Mouse (Mus musculus) left cerebral cortex, adult 8-10 months (tissue): ENCODE data around the gene Cfap206. TPM values are rescaled to one million over a fixed set of nuclear protein-coding genes. Genes with fewer than 3 reads are reported as not detected.
A peak's percentile ranks its signal among the peaks of the same experiment; 100 is the strongest.

Source experiments
- DNase-seq, 2 experiments: peaks; one replicate each; pipeline ENCODE4 v3.0.0; 2022; ENCODE audit warnings: low spot score in 2 of 2
- total RNA-seq, 4 experiments: library from RNA; stranded (reverse); gene quantifications; 2 replicates each; pipeline ENCODE4 v1.2.4; 2022

The Cfap206 gene
- total RNA-seq, 4 experiments from 2014 or later, result 1.4 to 2.6 (median 1.7) TPM

GRCm38 (mm10) chr4:34673721-34674120, 56.3 kb downstream of the Cfap206 start:
- no peak for DNase-seq

GRCm38 (mm10) chr4:34667923-34668322, 62.1 kb downstream of the Cfap206 start:
- DNase-seq, result no peak

GRCm38 (mm10) chr4:34661927-34662326, 68.1 kb downstream of the Cfap206 start:
- peak; percentile 21 to 66 for DNase-seq

- DNase-seq, result no peak
Observed at GRCm38 (mm10) chr4:34661514-34661913, 68.5 kb downstream of the Cfap206 start.

GRCm38 (mm10) chr4:34659012-34659411, 71.0 kb downstream of the Cfap206 start:
- no peak for DNase-seq

GRCm38 (mm10) chr4:34656101-34656500, 73.9 kb downstream of the Cfap206 start:
- DNase-seq, result no peak

GRCm38 (mm10) chr4:34653179-34653578, 76.8 kb downstream of the Cfap206 start:
- DNase-seq, result no peak

- DNase-seq, result no peak
Observed at GRCm38 (mm10) chr4:34644779-34645178, 85.2 kb downstream of the Cfap206 start.

GRCm38 (mm10) chr4:34640731-34641130, 89.3 kb downstream of the Cfap206 start:
- DNase-seq, result no peak

- no peak for DNase-seq
Observed at GRCm38 (mm10) chr4:34639745-34640364, 90.2 kb downstream of the Cfap206 start.

Other genes starting within 250 kb of the Cfap206 start
- 100 to 1,000 TPM in 2 of 4 experiments, 10 to 100 TPM in 2; 95.2 to 106 (median 99.5) TPM for gene Akirin2, start 179.3 kb downstream of the Cfap206 start, total RNA-seq
- 10 to 100 TPM; 50.4 to 54.8 (median 53.0) TPM for gene Orc3, start 115.3 kb downstream of the Cfap206 start, total RNA-seq
- 10 to 100 TPM; 31.8 to 37.2 (median 35.3) TPM for gene Rars2, start 115.2 kb downstream of the Cfap206 start, total RNA-seq
- 10 to 100 TPM; 20.6 to 23.8 (median 21.5) TPM for gene Slc35a1, start 42.8 kb downstream of the Cfap206 start, total RNA-seq
- under 1 TPM in 3 of 4 experiments, not detected in 1; 0.25 to 0.38 (median 0.28) TPM for gene Gm136, start 26.1 kb upstream of the Cfap206 start, total RNA-seq
- gene Smim8, start 48.2 kb upstream of the Cfap206 start, total RNA-seq, result 10 to 100 TPM; 16.6 to 23.7 (median 21.4) TPM
- 10 to 100 TPM; 26.2 to 32.3 (median 29.4) TPM for gene Zfp292, start 152.8 kb upstream of the Cfap206 start, total RNA-seq
- under 1 TPM in 1 of 4 experiments, not detected in 3; 0.57 TPM for gene Cga, start 163.6 kb upstream of the Cfap206 start, total RNA-seq